Mouse (Mus musculus) liver, postnatal 0 days (tissue): Measurements from ENCODE around the gene Blm. TPM values are rescaled to one million over a fixed set of nuclear protein-coding genes. Genes with fewer than 3 reads are reported as not detected.

ENCODE experiments used
- ATAC-seq: fragments of 200-750 bp; cut with Nextera tagmentation; 2 replicates; pipeline ENCODE4 v1.8.0; 2017; ENCODE audit warnings: mild to moderate bottlenecking, moderate library complexity
- DNase-seq: peaks from one replicate; pipeline ENCODE4 v3.0.0-alpha.2; 2016
- H3K27ac ChIP-seq: fragments of 300-500 bp; sonication (generic); 2 replicates; pipeline ENCODE4 v1.5.1; 2014; ENCODE audit warnings: antibody characterized with exemption, moderate library complexity, mild to moderate bottlenecking, low read depth
- H3K27me3 ChIP-seq: fragments of 300-500 bp; sonication (generic); 2 replicates; pipeline ENCODE4 v1.6.1; 2014; ENCODE audit warnings: low read length, control low read depth, mixed read lengths; ENCODE audit not compliant: insufficient read depth
- H3K36me3 ChIP-seq: fragments of 300-500 bp; sonication (generic); replicated peaks from 2 replicates; pipeline ENCODE4 v1.6.1; 2014; ENCODE audit warnings: mild to moderate bottlenecking, control low read depth, low read length, moderate library complexity, mixed read lengths; ENCODE audit not compliant: insufficient read depth
- H3K4me1 ChIP-seq: fragments of 300-500 bp; sonication (generic); 2 replicates; pipeline ENCODE4 v1.6.1; 2014; ENCODE audit warnings: antibody characterized with exemption, mild to moderate bottlenecking, control low read depth; ENCODE audit not compliant: insufficient read depth
- H3K4me2 ChIP-seq: fragments of 300-500 bp; sonication (generic); 2 replicates; pipeline ENCODE4 v1.6.1; 2014; ENCODE audit warnings: low read depth, mild to moderate bottlenecking, low read length, moderate library complexity, mixed read lengths
- H3K4me3 ChIP-seq: fragments of 300-500 bp; sonication (generic); 2 replicates; pipeline ENCODE4 v1.5.1; 2014; ENCODE audit warnings: low read depth, low read length
- H3K9ac ChIP-seq: fragments of 300-500 bp; sonication (generic); replicated peaks from 2 replicates; pipeline ENCODE4 v1.6.1; 2014; ENCODE audit warnings: mild to moderate bottlenecking, moderate library complexity
- H3K9me3 ChIP-seq: fragments of 300-500 bp; sonication (generic); 2 replicates; pipeline ENCODE4 v1.6.1; 2016; ENCODE audit warnings: mild to moderate bottlenecking, control low read depth, low read length, mixed read lengths
- CTCF ChIP-seq: sonication (generic); IDR thresholded peaks from 2 replicates; pipeline ENCODE4 v1.5.1; 2016; ENCODE audit warnings: antibody characterized with exemption, low read depth
- EP300 ChIP-seq: IDR thresholded peaks from 2 replicates; pipeline ENCODE4 v1.6.1; 2016; ENCODE audit warnings: antibody characterized with exemption, low read depth, mild to moderate bottlenecking
- WGBS: fragments of 180-500 bp; shearing (Covaris S2); extraction: QIAGEN DNeasy Blood & Tissue Kit; methylation state at CpG from one replicate; pipeline ENCODE4 v1.1.7; 2014; ENCODE audit not compliant: insufficient replicate concordance; 5-methylcytosine and 5-hydroxymethylcytosine counted together
- polyA plus RNA-seq: library from polyadenylated mRNA; unstranded; fragments of >200 nt; fragmentation: Nextera tagmentation; extraction: Ambion mirVana; gene quantifications from 2 replicates; pipeline ENCODE4 v1.2.1, GENCODE M21; 2015

Blm gene
- polyA plus RNA-seq, 1 experiment from 2014 or later, result 11.8 TPM

- Histone ChIP-seq H3K4me2 (no peak overlapping the region), H3K27ac (peak overlapping the region; percentile 88), H3K4me3 (no peak overlapping the region), H3K9ac (no peak overlapping the region), H3K9me3 (no peaks in the 10 kb centered on the region), H3K4me1 (peaks cover 49% of the 10 kb centered on the region), H3K36me3 (peaks cover 17% of the 10 kb centered on the region), H3K27me3 (no peaks in the 10 kb centered on the region)
- TF ChIP-seq EP300 (no peak), CTCF (no peak)
- WGBS, result 78% methylated on average over 5 of the region's 5 CpGs
- ATAC-seq (no peak; the same call in 1 of the 2 replicates), DNase-seq (no peak)
Measured at GRCm38 (mm10) chr7:80452241-80452640, 82.7 kb downstream of the Blm start.

- H3K27ac ChIP-seq, result peak overlapping the region; percentile 88
Measured at GRCm38 (mm10) chr7:80451550-80452232, 83.2 kb downstream of the Blm start.

GRCm38 (mm10) chr7:80450354-80450753 lies 84.6 kb downstream of the Blm start:
- H3K27ac ChIP-seq, result peak overlapping the region; percentile 88

More at GRCm38 (mm10) chr7:80451550-80452232, 83.2 kb downstream of the Blm start:
- Histone ChIP-seq H3K27me3 (no peaks in the 10 kb centered on the region), H3K4me2 (no peak overlapping the region), H3K36me3 (peaks cover 13% of the 10 kb centered on the region), H3K9ac (no peak overlapping the region; the same call in 1 of the 2 replicates), H3K9me3 (no peaks in the 10 kb centered on the region), H3K4me1 (peaks cover 49% of the 10 kb centered on the region), H3K4me3 (no peak overlapping the region)
- DNase-seq, result no peak
- 67% methylated on average over 3 of the region's 3 CpGs for WGBS
- peak; percentile 80 for ATAC-seq
- TF ChIP-seq CTCF (no peak), EP300 (no peak)

GRCm38 (mm10) chr7:80449620-80450091 lies 85.3 kb downstream of the Blm start:
- peaks cover 7% of the 10 kb centered on the region for H3K36me3 ChIP-seq
- H3K27ac ChIP-seq, result peak overlapping the region; percentile 88
- no peak overlapping the region for H3K4me3 ChIP-seq
- no peaks in the 10 kb centered on the region for H3K9me3 ChIP-seq
- no peaks in the 10 kb centered on the region for H3K27me3 ChIP-seq
- no peak overlapping the region for H3K4me2 ChIP-seq
- peaks cover 57% of the 10 kb centered on the region for H3K4me1 ChIP-seq
- WGBS, result 38% methylated on average over 6 of the region's 6 CpGs
- TF ChIP-seq CTCF, result no peak
- no peak; the same call in 1 of the 2 replicates for TF ChIP-seq EP300
- H3K9ac ChIP-seq, result no peak overlapping the region
- no peak for ATAC-seq
- DNase-seq, result no peak

More at GRCm38 (mm10) chr7:80450354-80450753, 84.6 kb downstream of the Blm start:
- Histone ChIP-seq H3K4me1 (peaks cover 52% of the 10 kb centered on the region), H3K4me2 (no peak overlapping the region), H3K9me3 (no peaks in the 10 kb centered on the region), H3K27me3 (no peaks in the 10 kb centered on the region), H3K4me3 (no peak overlapping the region), H3K9ac (no peak overlapping the region), H3K36me3 (peaks cover 10% of the 10 kb centered on the region)
- DNase-seq (no peak), ATAC-seq (no peak)
- TF ChIP-seq EP300 (no peak), CTCF (no peak)
- 48% methylated on average over 4 of the region's 4 CpGs for WGBS

- Histone ChIP-seq H3K4me2 (peak overlapping the region; percentile 18; the same call in 1 of the 2 replicates), H3K9ac (no peak overlapping the region), H3K36me3 (no peaks in the 10 kb centered on the region), H3K27ac (peak overlapping the region; percentile 79), H3K27me3 (no peaks in the 10 kb centered on the region), H3K9me3 (no peaks in the 10 kb centered on the region), H3K4me3 (no peak overlapping the region), H3K4me1 (peaks cover 60% of the 10 kb centered on the region)
- ATAC-seq (peak; percentile 33), DNase-seq (no peak)
- 53% methylated on average over 8 of the region's 8 CpGs for WGBS
- TF ChIP-seq CTCF, result peak; percentile 24; the same call in 1 of the 2 replicates
- TF ChIP-seq EP300, result peak; percentile 91
Measured at GRCm38 (mm10) chr7:80447336-80447735, 87.6 kb downstream of the Blm start.

- Histone ChIP-seq H3K9ac (no peak overlapping the region), H3K27me3 (no peaks in the 10 kb centered on the region), H3K9me3 (no peaks in the 10 kb centered on the region), H3K4me3 (no peak overlapping the region), H3K36me3 (no peaks in the 10 kb centered on the region), H3K4me1 (peaks cover 58% of the 10 kb centered on the region), H3K4me2 (no peak overlapping the region), H3K27ac (peak overlapping the region; percentile 79)
- ATAC-seq, result peak; percentile 68
- WGBS, result 65% methylated on average over 7 of the region's 7 CpGs
- no peak for DNase-seq
- no peak for TF ChIP-seq CTCF
- TF ChIP-seq EP300, result peak; percentile 87
Measured at GRCm38 (mm10) chr7:80446221-80446878, 88.6 kb downstream of the Blm start.
